Mouse (Mus musculus): Measurements from ENCODE around the gene Kynu.

Gene Kynu

DNA sequence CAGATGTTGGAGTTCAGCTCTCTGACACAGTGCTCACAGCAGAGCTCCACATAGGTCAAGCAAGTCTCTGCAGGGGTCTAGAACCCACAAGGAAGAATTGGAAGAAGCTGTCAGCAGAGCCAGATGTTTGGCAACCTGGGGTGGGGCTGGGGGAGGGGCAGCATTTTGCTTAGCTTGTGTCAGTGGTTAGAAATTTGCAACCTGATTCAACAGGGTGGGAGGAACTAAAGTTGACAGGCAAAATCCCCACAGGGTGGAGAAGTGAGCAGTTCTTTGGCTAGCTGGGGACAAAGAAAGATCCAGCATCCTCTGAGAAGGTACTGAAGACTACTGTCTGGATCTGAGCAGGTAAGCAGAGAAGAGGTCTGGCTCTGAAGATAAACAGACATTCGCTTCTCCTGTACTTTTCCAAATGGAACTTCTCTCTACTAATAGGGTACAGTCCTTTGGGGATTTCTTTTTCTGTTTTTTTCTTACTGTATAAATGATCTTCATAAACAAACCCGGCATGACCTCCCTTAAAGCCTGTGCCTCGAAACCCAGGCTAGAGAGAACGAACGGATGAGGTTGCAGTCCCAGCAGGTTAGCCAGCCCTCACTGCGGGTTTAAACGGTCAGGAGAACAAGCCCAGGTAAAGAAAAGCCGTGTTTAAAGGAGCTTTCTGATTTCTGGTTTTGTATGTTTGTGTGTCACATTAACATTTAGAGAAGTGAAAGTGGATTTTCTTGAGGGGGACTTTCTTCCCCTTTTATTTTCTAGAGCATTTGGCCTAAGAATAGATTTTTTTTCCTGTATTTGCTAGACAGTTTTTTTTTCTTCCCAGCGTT lies at the start of gene Kynu:
Gene Kynu (plus strand): TSS at position 268 of the 827 bp plus-strand sequence.
- no peak for DNase-seq (ENCODE audit: low spot score in 2 of 2)

DNA sequence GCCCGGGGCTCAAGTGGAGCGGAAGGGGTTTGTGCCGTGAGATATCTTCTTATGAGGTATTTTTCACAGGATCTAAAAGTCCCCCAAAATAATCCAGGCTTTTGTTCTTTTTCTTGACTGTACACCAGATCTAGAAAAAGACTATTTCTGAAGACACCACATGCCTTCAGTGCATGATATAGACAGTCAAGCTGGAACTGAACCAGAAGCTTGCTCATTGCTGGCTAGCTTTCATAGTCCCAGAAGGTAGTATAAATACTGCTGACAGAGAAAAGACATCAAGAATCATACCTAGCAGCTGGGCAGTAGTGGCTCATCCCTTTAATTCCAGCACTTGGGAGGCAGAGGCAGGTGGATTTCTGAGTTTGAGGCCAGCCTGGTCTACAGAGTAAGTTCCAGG lies 48.9 kb upstream of the Kynu start:
- DNase-seq (ENCODE audit: low spot score in 2 of 2): peak; percentile 24 to 78

DNA sequence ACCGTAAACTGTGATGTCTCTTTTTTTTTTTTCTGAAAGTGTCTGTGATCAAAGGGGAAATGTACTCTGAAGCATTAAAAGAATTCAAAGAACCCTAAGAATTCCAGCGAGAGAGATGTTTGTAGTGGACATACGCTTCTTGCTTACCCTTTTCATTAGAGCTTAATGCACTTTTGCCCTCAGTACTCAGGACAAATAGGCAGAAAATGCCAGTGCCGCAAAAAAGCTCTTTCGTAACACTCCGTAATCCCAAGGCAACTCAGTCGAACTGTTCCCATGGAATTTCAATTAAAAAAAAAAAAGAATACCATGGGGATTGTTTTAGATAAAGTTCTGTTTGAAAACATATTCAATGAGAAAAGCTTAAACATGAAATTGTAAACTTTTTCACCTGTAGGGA lies 41.3 kb upstream of the Kynu start:
- DNase-seq (ENCODE audit: low spot score in 2 of 2): no peak

DNA sequence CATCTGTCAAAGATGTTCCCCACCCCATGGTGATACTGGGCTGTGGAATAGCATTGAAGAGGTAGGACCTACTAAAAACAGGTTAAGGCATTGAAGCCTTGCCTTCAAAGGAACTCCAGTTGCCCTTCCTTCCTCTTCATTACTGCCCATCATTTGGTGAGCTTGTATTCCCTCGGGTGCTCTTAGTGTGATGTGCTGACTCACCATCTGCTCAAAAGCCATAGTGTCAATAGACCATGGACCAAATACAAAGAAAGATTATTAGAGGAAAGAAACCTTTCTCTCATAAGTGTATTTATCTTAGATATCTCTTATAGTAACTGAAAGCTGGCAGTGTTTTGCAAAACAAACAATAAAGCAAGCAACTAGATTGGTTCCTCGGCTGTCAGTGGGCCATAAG lies 20.7 kb upstream of the Kynu start:
- no peak for DNase-seq (ENCODE audit: low spot score in 2 of 2)

DNA sequence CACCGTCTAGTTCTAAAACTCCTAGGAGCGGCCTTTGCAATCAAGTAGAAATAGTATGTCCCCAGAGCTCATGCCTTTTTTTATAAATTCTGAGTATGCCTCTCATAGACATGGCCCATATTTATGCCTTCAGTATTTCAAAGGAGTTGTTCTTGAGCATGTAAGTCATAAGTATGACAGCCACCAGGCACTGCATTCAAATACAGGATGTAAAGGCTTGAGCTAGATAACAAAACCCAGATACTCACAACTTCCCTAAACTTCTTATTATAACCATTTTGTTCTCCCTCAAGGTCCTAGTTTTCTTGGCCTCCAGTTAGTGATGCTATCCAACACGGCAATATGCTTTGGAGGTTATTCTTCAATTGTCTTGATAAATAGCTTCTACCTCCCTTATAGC lies 12.5 kb upstream of the Kynu start:
- DNase-seq (ENCODE audit: low spot score in 2 of 2): no peak

DNA sequence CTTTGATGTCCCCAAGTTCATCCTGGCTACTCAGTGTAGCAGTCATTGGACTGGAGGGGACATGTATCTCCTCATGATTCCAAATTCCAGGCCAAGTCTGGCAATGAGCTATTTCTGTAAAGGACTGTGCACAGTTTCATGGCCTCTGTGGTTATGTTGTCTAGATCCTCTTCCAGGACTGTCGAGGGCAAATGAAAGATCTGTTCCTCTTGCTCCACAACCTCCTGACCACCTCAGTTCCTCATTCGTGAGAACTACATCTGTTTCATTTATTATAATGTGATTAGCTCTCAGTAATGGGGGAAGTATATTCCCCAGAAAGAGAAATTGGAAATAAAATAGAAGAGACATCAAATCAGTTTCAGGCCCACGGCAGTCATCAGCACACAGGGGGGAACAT lies 9.5 kb upstream of the Kynu start:
- no peak for DNase-seq (ENCODE audit: low spot score in 2 of 2)

DNA sequence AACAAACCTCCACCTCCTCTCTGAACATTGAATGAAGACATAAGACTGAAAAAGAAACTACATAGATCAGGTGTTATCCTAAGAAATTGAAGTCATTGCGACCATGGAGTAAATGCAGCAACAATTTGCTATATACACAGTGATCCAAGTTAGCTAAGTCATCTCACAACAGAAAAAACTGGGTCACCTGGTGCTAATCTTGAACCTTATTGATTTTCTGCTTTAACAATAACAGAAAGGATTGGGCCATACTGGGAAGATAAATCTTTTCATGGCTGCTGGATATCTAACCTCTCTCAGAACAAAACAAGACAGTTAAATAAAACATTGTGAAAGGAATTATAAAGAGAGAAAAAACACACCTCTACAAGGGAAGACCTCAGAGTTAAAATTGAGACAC lies 8.7 kb upstream of the Kynu start:
- DNase-seq (ENCODE audit: low spot score in 2 of 2): no peak

DNA sequence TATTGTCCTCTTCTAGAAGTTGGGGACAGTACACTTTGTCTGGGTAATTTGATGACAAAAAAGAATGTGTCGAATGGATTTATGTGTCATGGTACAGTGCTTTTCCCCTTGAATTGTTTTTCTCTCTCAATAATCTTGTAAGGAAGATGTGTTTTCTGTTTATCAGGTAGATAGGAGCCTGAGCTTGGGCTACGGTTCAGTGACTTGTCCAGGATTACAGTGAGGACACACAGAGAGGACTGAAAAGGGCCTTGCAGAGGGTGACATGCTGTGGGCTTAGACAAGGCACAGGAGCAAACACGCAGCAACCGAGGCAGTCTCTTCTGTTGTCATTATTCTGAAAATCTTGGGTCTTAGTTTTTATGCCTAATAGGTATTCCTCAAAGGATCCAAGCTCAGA lies 913 bp upstream of the Kynu start:
- no peak for DNase-seq (ENCODE audit: low spot score in 2 of 2)

DNA sequence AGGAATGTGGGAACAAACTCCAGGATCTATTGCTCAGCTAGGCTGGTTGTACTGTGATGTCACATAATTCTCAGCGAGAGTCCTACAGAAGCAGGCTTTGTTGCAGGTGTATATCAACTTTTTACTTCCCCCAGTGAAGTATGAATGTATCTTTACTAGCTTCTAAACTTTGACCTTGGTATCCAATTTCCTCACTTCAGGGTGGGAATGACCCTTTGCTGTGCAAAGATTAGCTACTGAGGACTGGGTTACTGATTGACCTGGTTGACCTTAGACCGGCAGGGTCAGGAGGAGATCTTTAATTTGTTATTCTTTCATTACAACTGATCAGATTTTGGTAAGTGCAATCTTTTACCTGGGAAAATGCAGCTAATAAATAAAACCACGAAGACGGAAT lies 758 bp downstream of the Kynu start:
- DNase-seq (ENCODE audit: low spot score in 2 of 2): no peak

DNA sequence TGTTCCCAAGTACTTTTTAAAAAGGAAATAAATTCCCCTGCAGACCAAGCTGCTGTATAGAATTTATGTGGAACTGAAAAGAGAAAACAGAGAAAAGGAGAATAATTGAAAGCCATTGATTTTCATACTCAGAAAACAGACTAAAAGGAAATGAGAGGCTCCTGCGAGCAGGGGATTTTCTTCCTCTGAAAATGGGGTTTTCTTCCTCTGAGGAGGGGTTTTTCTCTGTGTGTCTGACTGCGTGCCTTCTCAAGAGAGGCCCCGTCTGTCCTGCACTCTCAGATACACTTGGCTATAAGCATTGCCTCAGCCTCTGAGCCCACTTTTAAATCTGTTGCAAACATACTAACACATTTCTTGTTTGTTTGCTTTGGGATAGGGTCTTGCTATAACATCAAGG lies 1.9 kb downstream of the Kynu start:
- no peak for DNase-seq (ENCODE audit: low spot score in 2 of 2)

DNA sequence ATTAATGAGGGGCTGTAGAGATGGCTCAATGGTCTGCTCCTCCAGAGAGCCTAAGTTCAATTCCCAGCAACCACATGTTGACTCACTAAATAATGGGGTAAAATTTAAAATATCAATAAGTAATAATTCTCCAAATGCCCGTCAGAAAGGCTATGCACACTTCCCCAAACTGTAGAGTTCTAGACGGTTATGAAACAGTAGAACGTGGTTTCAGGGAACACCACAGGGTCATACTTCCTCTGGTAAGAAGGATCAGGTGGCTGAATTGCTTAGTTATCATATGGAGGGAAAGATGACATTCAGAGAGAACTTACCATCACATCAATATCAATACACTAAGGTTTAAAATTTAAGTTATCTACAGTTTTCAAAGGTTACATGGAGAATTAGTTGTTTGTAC lies 6.1 kb downstream of the Kynu start:
- no peak for DNase-seq (ENCODE audit: low spot score in 2 of 2)

DNA sequence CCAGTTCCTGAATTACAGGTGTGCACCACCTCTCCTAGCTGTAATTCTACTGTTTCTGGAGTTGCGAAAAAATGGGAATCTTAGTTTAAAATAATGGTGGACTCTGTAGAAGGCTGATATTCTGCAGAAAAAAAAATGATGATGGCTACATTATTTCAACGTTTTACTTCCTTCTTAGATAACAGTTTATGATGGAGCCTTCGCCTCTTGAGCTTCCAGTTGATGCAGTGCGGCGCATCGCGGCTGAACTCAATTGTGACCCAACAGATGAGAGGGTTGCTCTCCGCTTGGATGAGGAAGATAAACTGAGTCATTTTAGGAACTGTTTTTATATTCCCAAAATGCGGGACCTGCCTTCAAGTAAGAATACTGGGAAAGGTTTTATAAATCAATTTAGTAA lies 7.7 kb downstream of the Kynu start:
- no peak for DNase-seq (ENCODE audit: low spot score in 2 of 2)

DNA sequence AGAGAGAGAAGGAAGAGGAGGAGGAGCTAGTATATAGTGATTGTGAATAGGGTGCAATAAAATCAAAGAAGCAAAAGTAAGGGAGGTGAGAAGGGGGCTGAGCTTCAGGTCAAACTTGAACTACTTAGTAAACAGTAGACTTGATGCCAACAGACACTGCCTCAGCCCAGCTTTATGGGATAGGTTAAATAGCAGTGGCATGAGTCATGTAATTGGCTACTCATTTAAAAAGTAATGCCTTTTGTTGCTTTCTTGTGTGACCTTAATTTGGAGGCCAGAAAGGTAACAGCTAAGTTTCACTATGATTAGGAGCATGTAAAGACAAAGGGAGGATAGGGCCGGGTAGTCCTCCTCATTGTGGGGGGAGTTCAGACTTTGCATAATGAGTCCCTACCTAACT lies 13.3 kb downstream of the Kynu start:
- DNase-seq (ENCODE audit: low spot score in 2 of 2): no peak

DNA sequence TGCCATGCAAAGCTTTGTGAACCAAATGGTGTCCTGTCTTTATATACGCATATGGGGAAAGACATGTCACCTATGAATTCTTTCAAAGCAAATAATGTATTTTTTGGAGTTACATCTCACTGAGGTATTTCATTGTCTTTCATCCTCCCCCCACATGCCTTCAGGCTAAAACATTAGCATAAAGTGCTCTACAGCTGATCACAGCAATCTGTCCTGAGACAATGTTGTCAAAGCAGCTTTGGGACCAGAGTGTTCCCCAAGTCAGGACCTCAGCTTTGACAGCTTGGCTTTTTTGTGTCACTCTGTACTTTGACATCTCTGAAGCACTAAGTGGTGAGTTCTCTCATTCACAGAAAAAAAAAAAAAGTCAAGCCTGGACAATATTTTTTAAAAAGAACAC lies 18.4 kb downstream of the Kynu start:
- DNase-seq (ENCODE audit: low spot score in 2 of 2): no peak

DNA sequence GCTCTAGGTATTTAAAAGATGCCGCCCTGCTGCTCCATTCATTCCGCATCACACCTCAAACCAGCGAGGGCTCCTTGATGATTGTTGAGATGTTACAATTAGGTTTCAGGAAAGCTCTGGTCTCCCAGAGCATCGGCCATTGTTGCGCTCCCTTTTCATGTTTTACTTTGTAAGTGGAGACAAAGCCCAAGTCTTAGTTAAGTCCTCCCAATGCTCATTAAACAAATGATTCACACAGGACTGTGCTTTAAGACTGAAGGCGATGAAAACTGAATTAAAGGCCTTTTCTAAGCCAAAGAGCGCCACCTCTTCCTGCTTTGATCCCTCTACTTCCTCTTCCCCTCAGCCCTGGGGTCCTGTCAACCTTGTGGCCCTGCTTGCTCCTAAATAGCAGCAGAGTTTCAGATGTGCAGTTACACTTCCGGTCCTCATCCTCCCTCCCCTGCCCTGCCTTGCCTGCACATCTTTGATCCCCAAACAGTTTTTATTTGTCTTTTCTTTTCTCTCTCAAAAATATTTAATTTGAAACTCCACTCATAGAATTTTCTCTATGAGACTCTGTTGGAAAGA lies 28.2 kb downstream of the Kynu start:
- DNase-seq (ENCODE audit: low spot score in 2 of 2): no peak

DNA sequence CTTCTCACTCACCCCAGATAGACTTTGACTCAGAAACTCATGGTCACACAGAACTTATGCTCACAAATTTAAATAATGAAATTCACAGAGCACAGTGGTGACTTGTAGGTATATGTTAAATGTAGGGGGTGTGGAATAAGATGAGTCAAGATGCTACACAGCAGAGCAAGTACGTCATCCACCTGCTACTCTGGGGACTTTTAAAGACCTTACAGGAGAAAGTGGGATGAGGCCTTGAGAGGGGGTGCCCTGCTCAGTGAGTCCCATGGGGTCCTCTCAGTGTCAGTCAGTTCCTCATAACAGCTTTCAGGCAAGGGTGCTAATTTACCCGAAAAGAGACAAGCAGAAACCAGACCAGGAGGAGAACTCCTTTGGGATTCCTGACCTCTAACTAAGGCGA lies 30.4 kb downstream of the Kynu start:
- DNase-seq (ENCODE audit: low spot score in 2 of 2): no peak

DNA sequence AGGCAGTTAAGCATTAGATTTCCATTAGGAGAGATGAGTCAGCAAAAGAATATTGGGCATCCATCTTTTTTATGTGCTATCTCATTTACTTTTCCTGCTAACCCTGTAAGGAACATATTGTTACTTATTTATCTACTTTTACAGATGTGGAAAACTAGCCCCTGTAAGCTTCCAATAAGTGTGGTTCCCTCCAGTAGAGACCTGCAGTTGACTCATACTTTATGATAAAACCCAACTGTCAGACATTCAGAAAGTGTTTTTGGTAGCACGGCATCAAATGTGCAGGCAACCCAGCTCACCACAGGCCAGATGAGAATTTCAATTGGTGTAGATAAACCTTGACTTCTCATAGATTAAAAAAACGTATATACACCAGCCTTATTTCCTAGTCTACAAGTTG lies 32.7 kb downstream of the Kynu start:
- DNase-seq (ENCODE audit: low spot score in 2 of 2): no peak

DNA sequence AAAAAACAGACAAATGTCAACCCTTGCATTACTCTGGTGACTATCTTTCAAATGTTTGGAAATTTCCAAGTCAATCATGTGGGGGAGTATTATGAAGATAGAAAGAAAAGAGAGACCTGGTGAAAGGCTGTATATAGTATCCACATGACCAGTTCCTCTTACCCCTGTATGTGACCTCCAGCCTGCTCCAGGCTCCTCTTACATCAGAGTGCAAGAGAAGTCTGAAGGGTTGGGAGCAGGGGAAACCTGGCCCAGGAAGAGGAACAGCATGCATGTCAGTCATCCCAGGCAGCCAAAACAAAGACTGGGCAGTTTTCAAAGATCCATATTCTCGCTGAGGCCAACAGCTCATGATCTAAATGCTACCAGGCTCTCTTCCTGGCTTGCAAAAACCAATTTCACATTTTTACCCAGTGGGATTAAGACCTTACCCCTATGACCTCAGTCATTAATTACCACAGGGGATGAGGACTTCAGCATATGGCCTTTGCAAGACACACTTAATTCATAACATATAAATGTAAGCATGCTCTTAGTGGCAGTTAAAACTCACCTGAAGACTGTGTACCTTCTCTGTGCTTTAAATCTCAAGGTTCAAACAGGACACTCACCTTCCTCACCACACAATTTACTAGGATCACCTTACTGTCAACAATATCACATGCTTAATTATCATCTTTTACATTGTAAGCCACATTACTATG lies 37.0 kb downstream of the Kynu start:
- DNase-seq (ENCODE audit: low spot score in 2 of 2): no peak

DNA sequence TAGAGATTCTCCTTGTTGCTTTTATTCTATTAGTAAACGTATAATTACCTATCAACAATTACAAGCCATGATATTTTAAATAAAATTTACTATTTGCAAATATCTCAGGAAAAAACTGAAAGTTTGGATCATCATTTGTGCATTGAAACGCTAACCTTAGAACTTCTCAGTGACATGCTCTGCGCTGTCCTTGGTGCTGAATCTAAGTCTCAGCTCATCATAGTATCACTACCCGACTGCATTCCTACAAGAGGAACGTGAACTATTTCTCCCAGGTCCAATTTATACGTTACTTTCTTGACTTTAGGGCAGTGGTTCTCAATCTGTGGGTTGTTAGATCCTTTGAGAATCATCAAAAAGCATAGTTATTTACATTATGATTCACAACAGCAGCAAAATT lies 58.4 kb downstream of the Kynu start:
- no peak for DNase-seq (ENCODE audit: low spot score in 2 of 2)

DNA sequence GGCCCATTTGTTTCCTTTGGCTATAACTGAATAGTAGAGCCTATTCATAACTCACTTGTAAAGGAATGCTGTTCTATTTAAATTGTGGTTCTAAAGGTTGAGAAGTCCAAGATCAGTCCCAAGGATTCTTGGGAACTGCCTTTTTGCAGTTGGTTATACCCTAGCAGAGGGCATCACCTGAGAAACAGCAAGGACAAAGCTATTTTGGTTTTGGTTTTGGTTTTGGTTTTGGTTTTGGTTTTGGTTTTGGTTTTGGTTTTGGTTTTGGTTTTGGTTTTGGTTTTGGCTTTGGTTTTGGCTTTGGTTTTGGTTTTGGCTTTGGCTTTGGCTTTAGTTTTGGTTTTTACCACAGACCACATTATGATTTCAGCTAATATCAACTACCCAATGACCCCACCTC lies 66.0 kb downstream of the Kynu start:
- DNase-seq (ENCODE audit: low spot score in 2 of 2): no peak

DNA sequence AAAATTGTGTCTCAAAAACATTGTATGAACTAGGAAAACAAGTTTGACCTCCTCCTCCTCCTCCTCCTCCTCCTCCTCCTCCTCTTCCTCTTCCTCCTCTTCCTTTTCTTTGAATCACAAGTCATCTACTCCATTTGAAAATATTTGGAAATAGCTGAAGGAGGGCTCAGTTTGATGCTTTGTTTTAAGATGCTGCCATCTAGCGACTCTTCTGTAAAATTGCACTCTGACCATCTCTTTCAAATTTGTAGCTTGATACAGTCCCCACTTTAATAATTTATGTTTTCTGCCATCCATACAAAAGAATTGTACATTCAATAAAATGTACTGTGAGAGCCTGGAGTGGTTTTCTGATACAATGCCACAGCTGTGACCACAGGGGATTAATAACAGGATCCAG lies 67.7 kb downstream of the Kynu start:
- no peak for DNase-seq (ENCODE audit: low spot score in 2 of 2)

DNA sequence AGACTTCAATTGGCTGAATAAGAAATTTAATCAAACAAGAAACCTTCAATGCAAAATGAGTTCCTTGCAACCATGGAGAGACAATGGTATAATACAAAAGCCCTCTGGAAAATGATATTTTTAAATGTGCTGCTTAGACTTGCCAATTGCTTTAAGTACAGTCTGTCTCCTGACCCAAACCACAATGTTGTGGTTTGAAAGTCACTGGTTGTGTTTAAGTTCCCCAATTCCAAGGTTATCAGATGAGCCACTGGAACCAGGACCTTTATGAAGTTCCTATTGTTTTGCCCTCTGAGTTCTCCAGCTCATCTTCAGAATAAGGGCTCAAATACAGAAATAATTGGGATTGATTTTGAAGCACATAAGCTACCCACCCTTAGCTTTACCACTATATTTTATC lies 76.7 kb downstream of the Kynu start:
- no peak for DNase-seq (ENCODE audit: low spot score in 2 of 2)

DNA sequence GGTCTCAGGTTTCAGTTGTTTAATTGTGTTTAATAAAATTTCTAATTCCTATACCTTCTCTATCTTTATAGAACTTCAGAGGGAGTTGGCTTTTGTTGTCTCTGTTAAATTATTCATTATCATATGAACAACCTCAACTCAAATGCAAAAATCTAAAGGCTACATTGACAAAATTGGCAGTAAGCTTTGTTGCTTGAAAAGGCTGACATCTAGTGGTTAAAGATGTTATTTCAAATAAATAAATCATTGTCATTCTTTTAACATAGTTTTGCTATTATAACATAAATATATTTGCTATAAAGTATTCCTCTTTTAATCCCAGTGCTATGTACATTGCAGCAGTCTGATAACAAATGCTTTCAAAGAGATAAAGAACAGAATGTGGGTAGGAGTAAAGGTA lies 81.4 kb downstream of the Kynu start:
- no peak for DNase-seq (ENCODE audit: low spot score in 2 of 2)
